In genomic region chr6:86126953-86127581, GRCm38 (mm10) we compare ENCODE assay signal across 9 mouse cellular contexts.
A peak's percentile ranks its signal among the peaks of the same experiment; 100 is the strongest.
DNase-seq lines count a peak whose midpoint lies in the region; ATAC-seq and TF ChIP-seq lines count a peak whose summit lies in the region.
"Had no signal": no experiment of that assay in that cellular context is flagged by ENCODE, and none has a peak within 500 bp of the region (broad histone marks: within the 10 kb centered on the region; RNA-seq: fewer than 3 reads in every experiment).

No protein-coding gene starts in this region.

- TF ChIP-seq CTCF in Patski (IDR thresholded peaks at IDR 0.05): peak; percentile 51

- no peaks in the 10 kb centered on the region for H3K27me3 ChIP-seq in intestine, embryonic 14.5 days (replicated peaks; ENCODE audit: control insufficient read depth, insufficient read depth, low read length)
- no peaks in the 10 kb centered on the region for H3K27me3 ChIP-seq in intestine, embryonic 16.5 days (replicated peaks; ENCODE audit: control insufficient read depth, insufficient read depth, low read length)
- H3K27me3 ChIP-seq in Patski: peaks cover 18% of the 10 kb centered on the region
- H3K27me3 ChIP-seq: liver, embryonic 15.5 days had no signal

- no peaks in the 10 kb centered on the region for H3K36me3 ChIP-seq in intestine, embryonic 14.5 days (ENCODE audit: control insufficient read depth, insufficient read depth, low read length)
- no peaks in the 10 kb centered on the region for H3K36me3 ChIP-seq in intestine, embryonic 16.5 days (ENCODE audit: control insufficient read depth, insufficient read depth, low read length)
- H3K36me3 ChIP-seq: liver, embryonic 15.5 days had no signal

- in situ Hi-C loops in Patski (cut with MboI; ENCODE audit: low pct_unique_long_range_greater_than_20kb): loop anchor here (5.0 kb wide), 1 partner anchor 235 kb away; no protein-coding TSS in a partner anchor

- no peaks in the 10 kb centered on the region for H3K4me1 ChIP-seq in intestine, embryonic 14.5 days (replicated peaks; ENCODE audit: control insufficient read depth, insufficient read depth, low read length)
- H3K4me1 ChIP-seq in intestine, embryonic 16.5 days (ENCODE audit: control insufficient read depth, insufficient read depth, low read length): no peaks in the 10 kb centered on the region

- CTCF ChIA-PET in Patski (lab: Charles Lee): interaction anchor here (0.9 to 2.1 kb wide), 7 partner anchors 9 to 244 kb away, joined by 3 to 34 read pairs (median 3); partner anchors contain the start of genes Fam136a and Snrpg

- POLR2A ChIA-PET in Patski (lab: Charles Lee): interaction anchor here (0.6 to 0.9 kb wide), 2 partner anchors 112 to 236 kb away, joined by 3 read pairs; no protein-coding TSS in a partner anchor

- 0 out of 2 replicates have a peak, but pooled peaks have one; percentile 61 for ATAC-seq in intestine, embryonic 14.5 days (replicated peaks; ENCODE audit: low FRiP score, low TSS enrichment, low read depth)
- no peak for ATAC-seq in intestine, embryonic 16.5 days
- no peak for ATAC-seq in Patski
- no peak; the same call in 1 of the 2 replicates for ATAC-seq in granulocyte monocyte progenitor cell, adult 5-6 weeks (replicated peaks; ENCODE audit: poor library complexity, severe bottlenecking)

- no peak overlapping the region for H3K4me3 ChIP-seq in intestine, embryonic 14.5 days (ENCODE audit: low read depth, low read length)
- no peak overlapping the region for H3K4me3 ChIP-seq in intestine, embryonic 16.5 days (ENCODE audit: low read length)
- H3K4me3 ChIP-seq: liver, embryonic 15.5 days had no signal

- H3K9ac ChIP-seq in intestine, embryonic 14.5 days (ENCODE audit: low read length): no peak overlapping the region
- H3K9ac ChIP-seq in intestine, embryonic 16.5 days (ENCODE audit: low read depth, low read length): no peak overlapping the region
- H3K9ac ChIP-seq: liver, embryonic 15.5 days had no signal

- no peak overlapping the region for H3K27ac ChIP-seq in intestine, embryonic 14.5 days (ENCODE audit: low read depth)
- no peak overlapping the region for H3K27ac ChIP-seq in intestine, embryonic 16.5 days (ENCODE audit: low read length)
- H3K27ac ChIP-seq: liver, embryonic 15.5 days had no signal

- DNase-seq in intestine, embryonic 14.5 days (ENCODE audit: low spot score): peak; percentile 69
- DNase-seq in Patski (ENCODE audit: low read depth, low spot score): no peak
- DNase-seq in embryo, embryonic 11.5 days (ENCODE audit: low read depth, low spot score): peak; percentile 46
- peak; percentile 56 for DNase-seq in kidney, adult 18-20 months
- peak; percentile 20 to 21 for DNase-seq in lung, adult 18-20 months
- peak; percentile 19 for DNase-seq in ovary, adult 18-20 months (ENCODE audit: low spot score)

- WGBS in intestine, embryonic 14.5 days: 60% methylated on average over 2 of the region's 2 CpGs
- 51% methylated on average over 2 of the region's 2 CpGs for WGBS in intestine, embryonic 16.5 days

- no peaks in the 10 kb centered on the region for H3K9me3 ChIP-seq in intestine, embryonic 14.5 days (ENCODE audit: control insufficient read depth, low read length)
- no peaks in the 10 kb centered on the region for H3K9me3 ChIP-seq in intestine, embryonic 16.5 days (ENCODE audit: control insufficient read depth, low read length)
- H3K9me3 ChIP-seq: liver, embryonic 15.5 days had no signal

- H3K4me2 ChIP-seq in intestine, embryonic 14.5 days (ENCODE audit: low read length): no peak overlapping the region
- no peak overlapping the region for H3K4me2 ChIP-seq in intestine, embryonic 16.5 days (ENCODE audit: low read depth, low read length)
- H3K4me2 ChIP-seq: liver, embryonic 15.5 days had no signal
